Mouse (Mus musculus) heart, postnatal 10 days (tissue): ENCODE data around the gene Prap1. TPM values are rescaled to one million over a fixed set of nuclear protein-coding genes. Genes with fewer than 3 reads are reported as not detected.

ENCODE experiments used
- DNase-seq, 2 experiments: peaks; one replicate each; pipeline ENCODE4 v3.0.0; 2021
- intact Hi-C: fragments of 180-260 bp; cut with DNase I; formaldehyde crosslinking; loops from one replicate; pipeline ENCODE4 v1.15.1; 2025
- total RNA-seq, 2 experiments: library from RNA; stranded (reverse); gene quantifications; 2 replicates each; pipeline ENCODE4 v1.2.3; 2021

The Prap1 gene
- total RNA-seq, 2 experiments from 2014 or later: not detected

GRCm38 (mm10) chr7:140081408-140082241, 11.6 kb upstream of the Prap1 start:
- DNase-seq: no peak
- intact Hi-C loops: no loop called here

DNA sequence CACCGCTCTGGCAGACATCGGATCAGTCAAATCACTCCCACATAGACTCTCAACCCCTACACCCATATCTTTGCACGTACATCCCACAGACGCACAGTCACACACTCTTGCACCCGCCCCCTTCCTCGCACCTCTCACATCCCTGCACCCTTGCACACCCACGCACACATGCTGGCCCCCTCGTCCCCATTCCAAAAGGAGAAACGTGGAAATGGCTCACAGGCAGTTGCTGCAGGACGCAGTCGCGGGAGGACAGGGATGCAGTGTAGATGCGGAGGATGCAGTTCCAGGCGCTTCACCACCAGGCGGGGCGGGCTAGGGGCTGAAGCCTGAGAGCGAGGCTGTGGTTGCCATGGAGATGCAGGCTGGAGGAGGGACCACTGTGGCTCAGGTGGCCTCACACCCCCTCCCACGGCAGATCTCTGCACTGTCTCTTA, 10.9 kb upstream of the Prap1 start, which contains the start of gene Caly:
Caly (minus strand) TSS at position 307 of the 437 bp plus-strand sequence.
- intact Hi-C loops: no loop called here
- peak in 1 of 2 experiments; percentile 40 for DNase-seq

GRCm38 (mm10) chr7:140090601-140091000, 2.6 kb upstream of the Prap1 start:
- intact Hi-C loops: no loop called here
- DNase-seq: no peak

GRCm38 (mm10) chr7:140094954-140095353, 1.8 kb downstream of the Prap1 start:
- intact Hi-C loops: no loop called here
- DNase-seq: no peak

- intact Hi-C loops: no loop called here
- no peak for DNase-seq
Observed at GRCm38 (mm10) chr7:140095556-140095955, 2.4 kb downstream of the Prap1 start.

- DNase-seq: no peak
- intact Hi-C loops: no loop called here
Observed at GRCm38 (mm10) chr7:140096055-140096454, 2.9 kb downstream of the Prap1 start.

DNA sequence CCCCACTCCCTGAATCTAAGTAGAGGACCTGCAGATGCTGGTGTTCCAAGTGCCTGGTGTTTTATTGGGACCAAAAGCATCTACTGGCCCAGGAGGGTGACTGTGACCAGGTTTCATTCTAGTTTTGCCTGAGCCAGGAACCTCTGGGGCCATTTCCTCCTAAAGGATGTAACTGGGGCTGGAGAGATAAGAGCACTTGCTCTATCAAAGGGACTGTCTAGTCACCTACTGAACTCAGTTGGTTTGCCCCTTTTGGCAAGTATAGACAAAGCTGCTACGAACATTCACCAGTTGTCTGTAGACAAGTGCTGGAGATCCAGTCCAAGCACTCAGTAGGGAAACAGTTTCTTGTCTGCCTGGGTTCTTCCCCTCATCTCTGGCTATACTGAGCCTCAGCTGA, 5.3 kb downstream of the Prap1 start:
- DNase-seq: no peak
- intact Hi-C loops: no loop called here

GRCm38 (mm10) chr7:140101498-140101897, 8.3 kb downstream of the Prap1 start:
- intact Hi-C loops: no loop called here
- peak in 1 of 2 experiments; percentile 24 for DNase-seq

DNA sequence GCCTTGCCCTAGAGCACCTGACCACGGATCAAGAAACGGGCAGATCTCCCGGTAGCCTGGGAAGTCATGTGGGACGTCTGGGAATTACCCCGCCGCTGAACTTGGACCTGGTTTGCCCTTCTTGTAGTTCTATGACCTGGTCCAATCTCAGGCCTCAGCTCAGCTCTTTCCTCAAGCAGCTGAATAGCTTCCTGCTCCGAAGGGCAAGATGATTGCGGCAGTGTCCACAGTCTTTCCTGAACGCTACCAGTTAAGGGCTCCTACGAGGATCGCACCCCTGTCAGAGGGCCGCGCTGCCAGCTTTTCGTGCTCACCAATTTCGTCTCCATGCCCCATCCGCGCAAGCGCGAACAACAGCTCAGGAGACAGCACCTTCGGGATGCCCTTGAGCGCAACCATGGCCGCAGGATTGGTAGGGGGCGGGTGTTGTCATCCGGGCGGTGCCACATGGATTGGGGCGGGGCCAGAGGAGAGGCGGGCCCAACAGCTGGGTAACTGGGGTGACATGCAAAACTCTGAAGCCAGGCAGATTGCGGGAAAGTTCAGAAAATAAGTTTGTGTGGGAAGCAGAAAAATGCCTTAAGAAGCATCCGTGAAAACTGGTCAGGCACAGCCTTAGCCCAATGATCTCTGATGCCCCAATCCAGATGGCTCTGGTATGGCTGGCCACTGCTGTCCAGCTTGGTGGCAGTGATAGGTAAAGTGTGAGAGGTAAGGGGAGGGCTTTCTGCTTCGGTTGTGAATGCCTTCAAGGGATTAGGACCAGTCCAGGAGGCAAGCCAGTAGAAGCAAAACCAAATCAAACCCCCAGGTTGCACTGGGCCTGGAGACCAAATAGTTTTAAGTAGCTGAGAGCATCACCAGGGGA, 9.0 kb downstream of the Prap1 start, which contains the start of gene Fuom:
Fuom (minus strand) TSS at position 449 of the 868 bp plus-strand sequence.
- intact Hi-C loops: no loop called here
- peak; percentile 92 to 93 for DNase-seq

DNA sequence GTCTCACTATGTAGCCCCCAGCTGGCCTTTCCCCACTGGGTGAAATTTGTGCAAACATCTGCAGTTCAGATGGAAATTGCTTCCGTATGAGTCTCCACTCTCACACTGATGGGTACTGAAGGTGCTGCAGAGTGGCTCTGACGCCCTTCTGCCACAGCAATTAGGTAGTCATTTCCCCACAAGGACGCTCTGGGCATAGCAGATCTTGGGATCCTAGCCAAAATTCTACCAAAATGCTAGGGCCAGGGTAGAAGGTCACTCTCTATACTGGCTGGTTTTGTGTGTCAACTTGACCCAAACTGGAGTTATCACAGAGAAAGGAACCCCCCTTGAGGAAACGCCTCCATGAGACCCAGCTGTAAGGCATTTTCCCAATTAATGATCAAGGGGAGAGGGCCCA, 10.8 kb downstream of the Prap1 start:
- intact Hi-C loops: no loop called here
- DNase-seq: no peak

DNA sequence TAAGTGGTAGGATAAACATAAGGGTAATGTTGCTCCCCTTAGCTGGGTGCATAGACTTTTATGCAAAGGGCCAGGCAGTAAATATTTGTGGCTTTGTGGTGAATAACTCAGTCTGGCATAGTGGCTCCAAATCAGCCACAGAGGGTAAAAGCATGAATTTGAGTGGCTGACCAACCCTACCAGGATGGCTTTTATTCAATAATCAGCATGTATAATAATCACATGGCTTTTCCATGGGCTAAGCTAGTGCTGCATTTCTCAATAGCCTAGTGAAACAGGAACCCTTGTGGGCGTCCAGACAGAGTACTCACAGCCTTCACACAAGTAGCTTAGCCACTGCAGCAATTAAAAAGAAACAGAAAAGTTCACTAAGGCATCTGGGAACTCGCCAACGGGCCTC, 18.7 kb downstream of the Prap1 start:
- intact Hi-C loops: no loop called here
- DNase-seq: no peak

GRCm38 (mm10) chr7:140115583-140116328, 22.6 kb downstream of the Prap1 start, which contains the start of gene Paox:
Paox (plus strand) TSS chr7:140115799.
- intact Hi-C loops: no loop called here
- peak; percentile 77 for DNase-seq

- DNase-seq: peak; percentile 93 to 94
- intact Hi-C loops: no loop called here
Observed at GRCm38 (mm10) chr7:140116329-140117054, 23.3 kb downstream of the Prap1 start, which contains the start of gene Echs1. Echs1 (minus strand) TSS chr7:140116476.

GRCm38 (mm10) chr7:140120484-140120883, 27.3 kb downstream of the Prap1 start:
- DNase-seq: no peak
- intact Hi-C loops: no loop called here

DNA sequence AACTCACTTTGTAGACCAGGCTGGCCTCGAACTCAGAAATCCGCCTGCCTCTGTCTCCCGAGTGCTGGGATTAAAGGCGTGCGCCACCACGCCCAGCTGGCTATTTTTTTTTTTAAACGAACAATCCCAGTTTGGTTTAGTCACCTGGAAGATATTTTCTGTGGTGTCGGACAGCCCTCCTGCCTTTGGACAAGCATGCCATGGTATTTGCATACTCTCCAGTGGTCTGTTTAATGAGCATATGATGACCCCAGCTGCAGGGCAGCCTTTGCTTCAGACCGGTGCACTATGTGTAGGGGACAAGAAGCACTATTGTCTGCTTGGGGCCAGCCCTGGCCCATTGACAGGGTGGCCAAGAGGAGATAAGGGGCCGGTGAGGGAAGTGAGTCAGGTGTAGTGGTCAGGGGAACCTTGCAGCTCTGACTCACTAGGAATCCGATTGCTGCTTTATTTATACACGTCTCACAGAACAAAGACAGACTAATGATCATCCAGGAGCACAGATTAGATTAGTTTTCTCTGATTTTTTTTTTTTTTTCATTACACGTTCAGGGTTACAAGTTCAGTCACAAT, 28.2 kb downstream of the Prap1 start:
- no peak for DNase-seq
- intact Hi-C loops: no loop called here

DNA sequence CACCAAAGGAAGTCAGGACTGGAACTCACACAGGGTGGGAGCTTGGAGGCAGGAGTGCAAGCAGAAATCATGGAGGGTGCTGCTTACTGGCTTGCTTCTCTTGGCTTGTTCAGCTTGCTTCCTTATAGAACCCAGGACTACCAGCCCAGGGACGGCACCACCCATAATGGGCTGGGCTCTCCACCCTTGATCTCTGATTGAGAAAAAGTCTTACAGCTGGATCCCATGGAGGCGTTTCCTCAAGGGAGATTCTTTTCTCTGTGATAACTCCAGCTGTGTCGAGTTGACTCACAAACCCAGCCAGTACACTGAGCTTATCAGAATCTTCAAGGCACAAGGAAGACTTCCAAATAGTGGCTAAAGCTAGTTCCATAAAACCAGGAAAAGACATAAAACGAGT, 29.6 kb downstream of the Prap1 start:
- no peak for DNase-seq
- intact Hi-C loops: no loop called here

DNA sequence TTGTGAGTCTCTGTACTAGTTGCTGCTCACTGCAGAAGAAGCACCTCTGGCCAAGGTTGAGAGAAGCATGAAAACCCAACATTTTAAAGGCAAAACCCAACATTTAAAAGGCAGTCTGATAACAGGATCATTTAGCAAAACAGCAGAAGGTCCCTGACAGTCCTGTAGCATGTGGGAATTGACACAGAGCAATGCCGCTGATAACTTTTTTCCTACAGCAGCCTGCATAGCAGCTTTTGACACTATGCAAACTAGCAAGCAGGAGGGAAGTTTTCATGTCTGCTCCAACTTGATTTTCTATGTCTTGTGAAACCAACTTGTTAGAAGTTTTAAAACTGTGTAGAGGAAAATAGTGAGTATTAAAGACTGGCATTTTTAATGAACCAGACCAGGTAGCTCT, 31.2 kb downstream of the Prap1 start:
- intact Hi-C loops: no loop called here
- DNase-seq: no peak

GRCm38 (mm10) chr7:140125278-140126021, 32.3 kb downstream of the Prap1 start:
- intact Hi-C loops: no loop called here
- DNase-seq: peak; percentile 94

DNA sequence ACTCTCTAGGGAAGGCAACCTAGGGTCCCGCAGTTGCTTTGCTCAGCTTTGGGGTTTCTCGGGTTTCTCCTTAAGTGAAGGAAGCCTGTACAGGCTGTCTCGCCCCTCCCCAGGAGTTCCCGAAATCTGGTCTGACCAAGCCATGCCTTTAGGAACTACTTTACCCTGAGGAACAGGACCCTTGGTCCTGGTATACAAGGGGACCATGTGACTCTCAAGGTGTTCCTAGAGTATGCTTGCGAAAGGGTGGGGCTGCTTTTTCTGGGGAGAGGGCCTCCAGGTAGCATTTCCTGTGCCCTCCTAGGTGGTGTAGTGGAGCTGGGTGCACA, 32.8 kb downstream of the Prap1 start:
- intact Hi-C loops: no loop called here

More for the DNA sequence above, 32.8 kb downstream of the Prap1 start:
- no peak for DNase-seq
